Mouse (Mus musculus) bone marrow macrophage, adult 2 months (primary cell): ENCODE results near the gene Pak6.

Experiments
- CTCF ChIP-seq: IDR thresholded peaks from 2 replicates; pipeline ENCODE4 v1.5.1; 2012; ENCODE audit warnings: low read depth, mild to moderate bottlenecking, low read length, moderate library complexity
- POLR2A ChIP-seq: IDR thresholded peaks from 2 replicates; pipeline ENCODE4 v1.6.1; 2012; ENCODE audit warnings: mild to moderate bottlenecking, low read depth, low read length, borderline replicate concordance

- TF ChIP-seq CTCF (no peak), POLR2A (no peak)
These were observed 43.3 kb downstream of the Pak6 start for GRCm38 (mm10) chr2:118706436-118706835.
